Mouse (Mus musculus) lung, adult 2 months (tissue): ENCODE measurements at regions not wholly inside any gene's neighbourhood (a gene's known extent, or its start where the extent isn't known, plus 50 kb on each side); places are given as distances from the start of the nearest gene placed in this dataset.

Experiments used
- CTCF ChIP-seq: fragments of 200-500 bp; IDR thresholded peaks from 2 replicates; pipeline ENCODE4 v1.5.1; 2011; ENCODE audit warnings: mild to moderate bottlenecking, low read length, control low read depth; ENCODE audit not compliant: insufficient read depth
- POLR2A ChIP-seq: fragments of 200-500 bp; IDR thresholded peaks from 2 replicates; pipeline ENCODE4 v1.6.1; 2011; ENCODE audit warnings: low read depth, mild to moderate bottlenecking, control low read depth, low read length, borderline replicate concordance; ENCODE audit errors: extremely low read depth

DNA sequence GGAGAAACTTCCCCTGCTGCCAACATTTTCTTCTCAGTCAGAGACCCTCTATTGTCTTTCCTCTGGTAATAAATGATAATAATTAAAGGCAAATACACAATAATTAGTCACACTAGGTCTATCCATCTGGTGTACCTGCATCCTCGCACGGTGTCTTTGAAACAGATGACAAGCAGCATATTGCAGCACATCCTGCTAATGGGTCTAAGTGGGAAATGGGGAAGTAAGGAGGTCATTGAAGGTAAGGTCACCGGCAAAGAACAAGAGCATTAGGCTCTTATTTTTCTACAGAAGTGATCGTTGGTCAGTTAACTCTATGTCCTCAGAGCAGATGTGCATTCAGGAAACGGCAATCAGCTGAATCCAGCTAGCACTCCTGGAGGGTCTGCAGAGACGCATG is 457.2 kb downstream of the Mctp2 start:
- TF ChIP-seq POLR2A, result no peak
- TF ChIP-seq CTCF, result no peak
